Mouse (Mus musculus): Measurements from ENCODE around the gene Zfp619. TPM values are rescaled to one million over a fixed set of nuclear protein-coding genes. Genes with fewer than 3 reads are reported as not detected.
A peak's percentile ranks its signal among the peaks of the same experiment; 100 is the strongest.

Zfp619 gene
- polyA plus RNA-seq (2012; rRNA removed): 0.24 and 0.51 TPM in 2 replicates

DNA sequence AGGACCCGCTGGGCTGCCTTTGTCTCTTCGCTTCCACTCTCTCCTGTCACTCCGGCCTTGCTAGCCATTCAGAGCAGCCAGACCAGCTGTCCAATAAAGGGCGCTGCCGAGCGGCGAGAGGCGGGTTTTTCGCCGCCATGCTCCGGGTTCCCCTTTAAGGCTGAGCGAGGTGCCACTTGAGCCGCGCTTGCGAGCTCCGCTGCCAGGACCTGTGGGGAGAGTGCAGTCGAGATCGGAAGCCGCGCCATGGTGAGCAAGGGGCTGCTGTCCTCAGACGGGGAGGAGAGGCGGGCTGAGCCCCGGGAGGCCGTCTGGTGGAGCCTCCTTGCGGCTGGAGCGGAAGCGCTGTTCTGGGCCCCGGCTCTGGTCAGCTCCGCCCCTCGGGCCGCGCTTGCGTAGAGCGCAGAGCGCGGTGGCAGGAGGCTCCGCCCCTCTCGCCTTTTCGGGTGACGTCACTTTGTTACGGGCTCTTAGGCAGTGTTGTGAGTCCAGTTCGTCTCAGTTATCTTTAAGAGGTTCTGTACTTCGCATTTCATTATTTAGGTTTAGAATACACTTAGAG lies at the start of gene Zfp619:
Gene Zfp619 (plus strand): TSS at position 151 of the 562 bp plus-strand sequence.
- 1% methylated on average over 43 of the region's 43 CpGs for WGBS
- Histone ChIP-seq H3K27ac (ENCODE audit: control insufficient read depth, insufficient read depth, low read length) (peak within 1 kb of the TSS; percentile 75), H3K4me3 (ENCODE audit: control insufficient read depth, insufficient read depth, low read length) (peak within 1 kb of the TSS; percentile 75), H3K36me3 (ENCODE audit: control insufficient read depth, insufficient read depth, low read length) (no peaks in the 10 kb centered on the region), H3K4me1 (replicated peaks; ENCODE audit: control insufficient read depth, insufficient read depth, low read length) (no peaks in the 10 kb centered on the region; the same call in 1 of the 2 replicates), H3K27me3 (ENCODE audit: control insufficient read depth, insufficient read depth, low read length) (no peaks in the 10 kb centered on the region)
- TF ChIP-seq CTCF (IDR thresholded peaks at IDR 0.05; ENCODE audit: borderline replicate concordance, control insufficient read depth, extremely low read depth, insufficient read depth, low read length, poor library complexity) (peak; percentile 83; the same call in 1 of the 2 replicates), POLR2A (IDR thresholded peaks at IDR 0.05; ENCODE audit: control insufficient read depth, extremely low read depth, insufficient read depth, low read length, poor library complexity) (peak; percentile 70; the same call in 1 of the 2 replicates)
- DNase-seq: peak; percentile 90

DNA sequence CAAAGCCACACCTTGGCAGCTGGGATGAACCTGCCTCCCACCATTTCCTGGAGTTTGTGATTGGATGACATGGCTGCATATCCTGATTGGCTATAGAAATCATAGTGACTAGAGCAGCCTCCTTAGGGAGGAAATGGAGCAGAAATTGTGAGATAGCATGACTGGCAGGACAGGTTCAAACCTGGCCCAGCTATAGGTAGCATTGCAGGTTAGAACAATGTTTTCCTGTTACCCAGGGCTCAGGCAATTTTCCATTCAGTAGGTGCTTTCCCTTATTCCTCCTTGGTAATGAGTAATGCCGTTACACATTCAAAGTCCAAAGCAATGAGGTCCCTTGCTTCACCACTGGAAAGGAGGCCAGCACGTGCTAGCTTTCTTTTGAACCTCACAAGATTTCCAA lies 38.6 kb upstream of the Zfp619 start:
- H3K4me1 ChIP-seq (replicated peaks; ENCODE audit: control insufficient read depth, insufficient read depth, low read length): no peaks in the 10 kb centered on the region
- no peaks in the 10 kb centered on the region for H3K27me3 ChIP-seq (ENCODE audit: control insufficient read depth, insufficient read depth, low read length)
- H3K27ac ChIP-seq (ENCODE audit: control insufficient read depth, insufficient read depth, low read length): no peak overlapping the region
- no peak overlapping the region for H3K4me3 ChIP-seq (ENCODE audit: control insufficient read depth, insufficient read depth, low read length)
- TF ChIP-seq POLR2A (IDR thresholded peaks at IDR 0.05; ENCODE audit: control insufficient read depth, extremely low read depth, insufficient read depth, low read length, poor library complexity) (no peak), CTCF (IDR thresholded peaks at IDR 0.05; ENCODE audit: borderline replicate concordance, control insufficient read depth, extremely low read depth, insufficient read depth, low read length, poor library complexity) (no peak)
- no peak for DNase-seq
- WGBS: 87% methylated on average over 2 of the region's 2 CpGs
- H3K36me3 ChIP-seq (ENCODE audit: control insufficient read depth, insufficient read depth, low read length): no peaks in the 10 kb centered on the region

DNA sequence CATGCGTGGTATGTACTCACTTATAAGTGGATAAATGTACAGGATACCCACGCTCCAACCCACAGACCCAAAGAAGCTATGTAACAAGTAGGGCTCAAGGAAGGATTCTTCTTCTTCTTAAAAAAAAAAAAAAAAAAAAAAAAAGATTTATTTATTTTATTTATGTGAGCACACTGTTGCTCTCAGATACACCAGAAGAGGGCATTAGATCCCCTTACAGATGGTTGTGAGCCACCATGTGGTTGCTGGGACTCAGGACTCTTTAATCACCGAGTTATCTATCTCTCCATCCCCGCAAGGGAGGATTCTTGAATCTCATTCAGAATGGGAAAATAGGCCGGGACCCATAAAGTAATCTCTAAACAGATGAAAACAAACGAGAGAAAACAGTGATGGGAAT lies 33.2 kb upstream of the Zfp619 start:
- no peaks in the 10 kb centered on the region for H3K27me3 ChIP-seq (ENCODE audit: control insufficient read depth, insufficient read depth, low read length)
- H3K4me1 ChIP-seq (replicated peaks; ENCODE audit: control insufficient read depth, insufficient read depth, low read length): no peaks in the 10 kb centered on the region
- H3K4me3 ChIP-seq (ENCODE audit: control insufficient read depth, insufficient read depth, low read length): no peak overlapping the region
- no peak overlapping the region for H3K27ac ChIP-seq (ENCODE audit: control insufficient read depth, insufficient read depth, low read length)
- DNase-seq: no peak
- WGBS: 46% methylated on average over 6 of the region's 6 CpGs
- H3K36me3 ChIP-seq (ENCODE audit: control insufficient read depth, insufficient read depth, low read length): no peaks in the 10 kb centered on the region
- TF ChIP-seq POLR2A (IDR thresholded peaks at IDR 0.05; ENCODE audit: control insufficient read depth, extremely low read depth, insufficient read depth, low read length, poor library complexity) (no peak), CTCF (IDR thresholded peaks at IDR 0.05; ENCODE audit: borderline replicate concordance, control insufficient read depth, extremely low read depth, insufficient read depth, low read length, poor library complexity) (no peak)

DNA sequence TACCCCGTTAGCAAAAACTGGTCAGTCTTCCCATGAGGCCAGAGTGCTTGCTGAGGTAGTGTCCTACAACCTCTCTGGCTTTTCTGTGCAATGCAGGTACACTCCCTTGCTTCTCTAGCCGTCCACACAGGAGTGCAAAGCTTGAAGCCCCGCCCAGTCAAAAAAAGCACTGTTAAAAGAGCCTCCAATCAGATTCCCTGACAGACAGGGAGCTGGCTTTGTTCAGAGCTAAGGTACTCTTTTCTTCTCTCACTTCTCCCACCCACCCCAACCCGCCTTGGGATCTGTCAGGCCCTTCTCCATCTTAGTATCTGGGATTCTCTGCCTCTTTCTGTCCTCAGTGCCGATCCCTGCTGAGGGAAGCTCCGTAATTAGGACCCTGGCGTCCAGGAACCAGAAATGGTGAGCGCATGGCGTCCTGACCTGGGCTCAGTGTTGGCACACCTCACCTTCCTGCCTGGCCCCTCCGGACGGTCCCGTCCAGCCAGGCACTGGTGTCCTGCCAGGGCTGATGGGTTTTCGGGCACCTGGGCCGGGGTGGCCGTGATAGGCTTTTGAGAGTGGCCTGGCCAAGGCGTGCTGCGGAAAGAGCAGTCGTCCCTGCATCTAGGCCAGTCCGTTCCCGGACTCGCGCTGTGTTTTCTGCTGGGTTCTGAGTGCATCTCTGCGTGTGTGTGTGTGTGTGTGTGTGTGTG lies 30.3 kb upstream of the Zfp619 start:
- Histone ChIP-seq H3K27me3 (ENCODE audit: control insufficient read depth, insufficient read depth, low read length) (no peaks in the 10 kb centered on the region), H3K36me3 (ENCODE audit: control insufficient read depth, insufficient read depth, low read length) (no peaks in the 10 kb centered on the region), H3K4me1 (replicated peaks; ENCODE audit: control insufficient read depth, insufficient read depth, low read length) (no peaks in the 10 kb centered on the region), H3K4me3 (ENCODE audit: control insufficient read depth, insufficient read depth, low read length) (no peak overlapping the region), H3K27ac (ENCODE audit: control insufficient read depth, insufficient read depth, low read length) (no peak overlapping the region)
- no peak for DNase-seq
- TF ChIP-seq CTCF (IDR thresholded peaks at IDR 0.05; ENCODE audit: borderline replicate concordance, control insufficient read depth, extremely low read depth, insufficient read depth, low read length, poor library complexity) (no peak), POLR2A (IDR thresholded peaks at IDR 0.05; ENCODE audit: control insufficient read depth, extremely low read depth, insufficient read depth, low read length, poor library complexity) (no peak)
- WGBS: 22% methylated on average over 23 of the region's 23 CpGs

DNA sequence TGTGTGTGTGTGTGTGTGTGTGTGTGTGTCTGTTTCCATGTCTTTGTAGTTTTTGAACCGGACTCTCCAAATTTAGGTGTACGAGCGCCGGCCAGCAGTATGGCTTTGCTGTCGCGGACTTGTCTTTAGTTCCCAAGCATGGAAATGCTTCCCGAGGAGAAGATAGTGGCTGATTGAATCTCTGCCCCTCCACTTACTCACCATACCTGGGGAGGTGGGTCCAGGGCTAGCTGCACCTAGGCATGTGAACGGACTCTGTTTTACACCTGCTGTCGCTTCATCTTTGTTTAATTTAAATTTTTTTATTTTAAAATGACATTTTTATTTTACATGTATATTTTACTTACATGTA lies 29.7 kb upstream of the Zfp619 start:
- no peak overlapping the region for H3K4me3 ChIP-seq (ENCODE audit: control insufficient read depth, insufficient read depth, low read length)
- 73% methylated on average over 9 of the region's 9 CpGs for WGBS

DNA sequence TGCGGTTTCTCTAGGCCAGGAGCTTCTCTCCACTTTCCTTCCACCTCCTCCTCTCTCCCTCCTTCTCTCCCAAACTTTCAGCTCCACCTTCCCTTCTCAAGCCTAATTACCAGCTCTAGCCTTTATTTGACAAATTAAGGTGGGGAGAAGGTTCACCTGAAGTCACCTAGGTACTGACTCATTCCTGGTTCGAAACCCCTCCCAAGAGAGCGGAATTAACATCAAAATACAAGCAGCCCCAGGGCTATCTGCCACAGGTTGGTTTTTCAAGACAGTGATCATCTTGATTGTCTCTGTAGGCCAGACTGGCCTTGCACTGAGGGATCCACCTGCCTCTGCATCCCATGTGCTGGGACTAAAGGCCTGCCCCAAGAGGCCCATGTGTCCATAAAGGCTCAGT lies 22.9 kb upstream of the Zfp619 start:
- Histone ChIP-seq H3K4me1 (replicated peaks; ENCODE audit: control insufficient read depth, insufficient read depth, low read length) (no peaks in the 10 kb centered on the region), H3K27ac (ENCODE audit: control insufficient read depth, insufficient read depth, low read length) (no peak overlapping the region), H3K36me3 (ENCODE audit: control insufficient read depth, insufficient read depth, low read length) (no peaks in the 10 kb centered on the region), H3K27me3 (ENCODE audit: control insufficient read depth, insufficient read depth, low read length) (no peaks in the 10 kb centered on the region), H3K4me3 (ENCODE audit: control insufficient read depth, insufficient read depth, low read length) (no peak overlapping the region)
- WGBS: 94% methylated on average over 3 of the region's 3 CpGs
- TF ChIP-seq CTCF (IDR thresholded peaks at IDR 0.05; ENCODE audit: borderline replicate concordance, control insufficient read depth, extremely low read depth, insufficient read depth, low read length, poor library complexity) (no peak), POLR2A (IDR thresholded peaks at IDR 0.05; ENCODE audit: control insufficient read depth, extremely low read depth, insufficient read depth, low read length, poor library complexity) (no peak)
- no peak for DNase-seq

More for the DNA sequence above, 29.7 kb upstream of the Zfp619 start:
- TF ChIP-seq POLR2A (IDR thresholded peaks at IDR 0.05; ENCODE audit: control insufficient read depth, extremely low read depth, insufficient read depth, low read length, poor library complexity): no peak
- TF ChIP-seq CTCF (IDR thresholded peaks at IDR 0.05; ENCODE audit: borderline replicate concordance, control insufficient read depth, extremely low read depth, insufficient read depth, low read length, poor library complexity): no peak
- Histone ChIP-seq H3K36me3 (ENCODE audit: control insufficient read depth, insufficient read depth, low read length) (no peaks in the 10 kb centered on the region), H3K27ac (ENCODE audit: control insufficient read depth, insufficient read depth, low read length) (no peak overlapping the region), H3K27me3 (ENCODE audit: control insufficient read depth, insufficient read depth, low read length) (no peaks in the 10 kb centered on the region), H3K4me1 (replicated peaks; ENCODE audit: control insufficient read depth, insufficient read depth, low read length) (no peaks in the 10 kb centered on the region)
- no peak for DNase-seq
